9 mouse cellular contexts compared by ENCODE assay signal in the genomic region with DNA sequence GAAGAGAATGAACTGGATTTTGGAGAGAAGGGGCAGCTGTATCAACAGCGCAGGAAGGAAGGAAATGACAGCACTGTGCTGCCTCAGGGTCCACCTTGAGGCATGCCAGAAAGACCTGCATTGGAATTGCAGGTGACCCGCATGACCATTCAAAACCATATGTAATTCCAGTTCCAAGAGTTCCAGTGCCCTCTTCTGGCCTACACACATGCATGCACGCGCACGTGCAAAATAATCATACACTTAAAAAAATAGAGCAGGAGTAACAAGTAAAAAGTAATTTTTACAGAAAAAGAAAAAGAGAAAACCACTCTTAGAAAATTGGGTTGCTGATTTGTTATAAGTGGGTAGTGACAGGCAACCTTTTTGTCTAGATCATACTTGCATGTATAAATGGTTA. TPM values are rescaled to one million over a fixed set of nuclear protein-coding genes. Genes with fewer than 3 reads are reported as not detected.
DNase-seq lines count a peak whose midpoint lies in the region; ATAC-seq and TF ChIP-seq lines count a peak whose summit lies in the region.
"Had no signal": no experiment of that assay in that cellular context is flagged by ENCODE, and none has a peak within 500 bp of the region (broad histone marks: within the 10 kb centered on the region; RNA-seq: fewer than 3 reads in every experiment).

No protein-coding gene starts in this region.

- peaks cover 58% of the 10 kb centered on the region for H3K36me3 ChIP-seq in thymus, adult 2 months (ENCODE audit: control insufficient read depth, insufficient read depth, low read length)
- peaks cover 62% of the 10 kb centered on the region for H3K36me3 ChIP-seq in lung, embryonic 14.5 days (ENCODE audit: insufficient read depth)

- WGBS in thymus, adult 2 months, result 93% methylated on average over 5 of the region's 5 CpGs
- 85% methylated on average over 5 of the region's 5 CpGs for WGBS in lung, embryonic 14.5 days

- H3K4me3 ChIP-seq in gastrocnemius, adult 2 months, result no peak overlapping the region
- H3K4me3 ChIP-seq in thymus, adult 2 months (ENCODE audit: control insufficient read depth, insufficient read depth, low read length), result no peak overlapping the region
- no peak overlapping the region for H3K4me3 ChIP-seq in lung, embryonic 14.5 days (ENCODE audit: low read depth, low read length)
- H3K4me3 ChIP-seq: limb, embryonic 13.5 days had no signal

- ATAC-seq in lung, embryonic 14.5 days (ENCODE audit: insufficient read depth), result no peak

- TF ChIP-seq POLR2A in thymus, adult 2 months (IDR thresholded peaks at IDR 0.05; ENCODE audit: control insufficient read depth, extremely low read depth, insufficient read depth, low read length, poor library complexity), result no peak

- intact Hi-C loops in gastrocnemius, adult 2 months (cut with DNase I), result no loop called here
- intact Hi-C loops in gastrocnemius, postnatal 14 days (cut with DNase I; ENCODE audit: low total_unique reads), result no loop called here

- H3K9me3 ChIP-seq in lung, embryonic 14.5 days (ENCODE audit: low read depth, low read length), result no peaks in the 10 kb centered on the region
- H3K9me3 ChIP-seq: limb, embryonic 13.5 days had no signal

- no peaks in the 10 kb centered on the region for H3K27me3 ChIP-seq in thymus, adult 2 months (ENCODE audit: control insufficient read depth, insufficient read depth, low read length)
- no peaks in the 10 kb centered on the region for H3K27me3 ChIP-seq in lung, embryonic 14.5 days (ENCODE audit: insufficient read depth, low read length)
- H3K27me3 ChIP-seq: limb, embryonic 13.5 days had no signal

- no peak overlapping the region for H3K4me2 ChIP-seq in lung, embryonic 14.5 days
- H3K4me2 ChIP-seq: limb, embryonic 13.5 days had no signal

- no peak for DNase-seq in gastrocnemius, adult 2 months
- DNase-seq in gastrocnemius, postnatal 14 days, result no peak
- peak; percentile 11 for DNase-seq in thymus, adult 2 months
- DNase-seq in thymus, adult 18-20 months, result no peak
- DNase-seq in lung, embryonic 14.5 days, result peak; percentile 42
- DNase-seq in ovary, postnatal 14 days (ENCODE audit: low spot score), result no peak
- no peak for DNase-seq in spleen, postnatal 14 days (ENCODE audit: low spot score in 2 of 2)
- no peak for DNase-seq in layer of hippocampus, adult 18-20 months (ENCODE audit: low spot score in 2 of 2)

- no peak overlapping the region for H3K9ac ChIP-seq in lung, embryonic 14.5 days
- H3K9ac ChIP-seq: limb, embryonic 13.5 days had no signal

- H3K27ac ChIP-seq in gastrocnemius, adult 2 months, result 0 out of 2 replicates have a peak overlapping the region, but pooled peaks have one; percentile 4
- no peak overlapping the region for H3K27ac ChIP-seq in thymus, adult 2 months (ENCODE audit: control insufficient read depth, insufficient read depth, low read length)
- H3K27ac ChIP-seq in lung, embryonic 14.5 days (ENCODE audit: low read depth), result no peak overlapping the region
- H3K27ac ChIP-seq: limb, embryonic 13.5 days had no signal

- peak; percentile 55 for TF ChIP-seq CTCF in gastrocnemius, adult 2 months (IDR thresholded peaks at IDR 0.05)
- TF ChIP-seq CTCF in thymus, adult 2 months (IDR thresholded peaks at IDR 0.05; ENCODE audit: borderline replicate concordance, control insufficient read depth, extremely low read depth, insufficient read depth, low read length, poor library complexity), result peak; percentile 20; the same call in 1 of the 2 replicates
- TF ChIP-seq CTCF in lung, embryonic 14.5 days (IDR thresholded peaks at IDR 0.05; ENCODE audit: low read depth), result peak; percentile 46

- no peaks in the 10 kb centered on the region for H3K4me1 ChIP-seq in thymus, adult 2 months (replicated peaks; ENCODE audit: control insufficient read depth, insufficient read depth, low read length)
- no peaks in the 10 kb centered on the region for H3K4me1 ChIP-seq in lung, embryonic 14.5 days (ENCODE audit: insufficient read depth)
- H3K4me1 ChIP-seq: limb, embryonic 13.5 days had no signal

RNA-seq across cellular contexts. Expression of a gene that starts 7.4 kb away (rescaled TPM):
- 10 to 100 TPM; 13.3 to 14.5 TPM for total RNA-seq in gastrocnemius, adult 2 months (2021)
- 10 to 100 TPM; 13.1 TPM for total RNA-seq in gastrocnemius, postnatal 14 days (2021)
- polyA plus RNA-seq in thymus, adult 2 months (2012; rRNA removed), result 180 and 185 TPM in 2 replicates
- polyA plus RNA-seq in lung, embryonic 14.5 days (2014; fragmentation: Nextera tagmentation; extraction: Ambion mirVana), result 41.8 and 42.3 TPM in 2 replicates
- total RNA-seq in layer of hippocampus, adult 18-20 months (2021), result 10 to 100 TPM; 37.3 to 46.6 TPM

RNA-seq across cellular contexts. Expression of a gene that starts 33.1 kb away (rescaled TPM):
- total RNA-seq in gastrocnemius, adult 2 months (2021), result 1 to 10 TPM; 4.1 to 4.2 TPM
- total RNA-seq in gastrocnemius, postnatal 14 days (2021), result 1 to 10 TPM; 2.9 to 3.2 TPM
- 0.73 and 0.80 TPM in 2 replicates for polyA plus RNA-seq in thymus, adult 2 months (2012; rRNA removed)
- 3.3 and 3.8 TPM in 2 replicates for polyA plus RNA-seq in lung, embryonic 14.5 days (2014; fragmentation: Nextera tagmentation; extraction: Ambion mirVana)
- 10 to 100 TPM; 15.3 to 16.2 TPM for total RNA-seq in layer of hippocampus, adult 18-20 months (2021)

RNA-seq across cellular contexts. Expression of a gene that starts 33.5 kb away (rescaled TPM):
- 10 to 100 TPM; 40.8 to 42.0 TPM for total RNA-seq in gastrocnemius, adult 2 months (2021)
- 10 to 100 TPM; 32.2 to 34.4 TPM for total RNA-seq in gastrocnemius, postnatal 14 days (2021)
- 11.5 and 12.3 TPM in 2 replicates for polyA plus RNA-seq in thymus, adult 2 months (2012; rRNA removed)
- polyA plus RNA-seq in lung, embryonic 14.5 days (2014; fragmentation: Nextera tagmentation; extraction: Ambion mirVana), result 26.6 and 28.3 TPM in 2 replicates
- 10 to 100 TPM; 47.9 to 49.6 TPM for total RNA-seq in layer of hippocampus, adult 18-20 months (2021)

RNA-seq across cellular contexts. Expression of a gene that starts 35.0 kb away (rescaled TPM):
- 10 to 100 TPM; 13.0 to 16.4 TPM for total RNA-seq in gastrocnemius, adult 2 months (2021)
- 10 to 100 TPM; 11.1 to 14.3 TPM for total RNA-seq in gastrocnemius, postnatal 14 days (2021)
- polyA plus RNA-seq in thymus, adult 2 months (2012; rRNA removed), result 260 and 301 TPM in 2 replicates
- polyA plus RNA-seq in lung, embryonic 14.5 days (2014; fragmentation: Nextera tagmentation; extraction: Ambion mirVana), result 26.2 and 29.8 TPM in 2 replicates
- total RNA-seq in layer of hippocampus, adult 18-20 months (2021), result 10 to 100 TPM; 77.8 to 81.5 TPM

RNA-seq across cellular contexts. Expression of a gene that starts 43.2 kb away (rescaled TPM):
- not detected for total RNA-seq in gastrocnemius, adult 2 months (2021)
- total RNA-seq in gastrocnemius, postnatal 14 days (2021), result not detected
- polyA plus RNA-seq in thymus, adult 2 months (2012; rRNA removed), result 3.9 and 5.0 TPM in 2 replicates
- 2.2 TPM in 2 replicates for polyA plus RNA-seq in lung, embryonic 14.5 days (2014; fragmentation: Nextera tagmentation; extraction: Ambion mirVana)
- 1 to 10 TPM; 5.0 to 5.1 TPM for total RNA-seq in layer of hippocampus, adult 18-20 months (2021)

Comparison
In these comparisons a context has a peak if more than half of its experiments do, and no peak if none do; other contexts are left out.
1. DNase-seq: peak in thymus, adult 2 months (single experiment) and lung, embryonic 14.5 days (single experiment); none in gastrocnemius, adult 2 months (single experiment), gastrocnemius, postnatal 14 days (single experiment), thymus, adult 18-20 months (0 of 2), ovary, postnatal 14 days (single experiment), spleen, postnatal 14 days (0 of 2) and layer of hippocampus, adult 18-20 months (0 of 2).
2. Peak in every context shown above with its lines, with median percentiles within 50 percentile points of each other: CTCF ChIP-seq.